Mouse (Mus musculus) liver, embryonic 14.5 days (tissue): ENCODE measurements around the gene Iqcf5. TPM values are rescaled to one million over a fixed set of nuclear protein-coding genes. Genes with fewer than 3 reads are reported as not detected.

Source experiments
- ATAC-seq: fragments of 200-750 bp; cut with Nextera tagmentation; 2 replicates; pipeline ENCODE4 v1.8.0; 2017; ENCODE audit warnings: moderate number of reproducible peaks, mild to moderate bottlenecking, moderate library complexity; ENCODE audit not compliant: insufficient read depth
- DNase-seq, 3 experiments: peaks; one replicate each; pipeline ENCODE4 v3.0.0-alpha.2; 2012 to 2013; ENCODE audit warnings: low read depth in 3 of 3, low spot score in 3 of 3
- H3K27ac ChIP-seq: fragments of 300-500 bp; sonication (generic); 2 replicates; pipeline ENCODE4 v1.5.1; 2014; ENCODE audit warnings: moderate library complexity, mild to moderate bottlenecking, control low read depth, inconsistent platforms
- H3K27me3 ChIP-seq: fragments of 300-500 bp; sonication (generic); 2 replicates; pipeline ENCODE4 v1.6.1; 2014; ENCODE audit warnings: mild to moderate bottlenecking, low read length, moderate library complexity; ENCODE audit not compliant: control insufficient read depth, insufficient read depth
- H3K36me3 ChIP-seq: fragments of 300-500 bp; sonication (generic); replicated peaks from 2 replicates; pipeline ENCODE4 v1.6.1; 2014; ENCODE audit warnings: low read depth; ENCODE audit not compliant: control insufficient read depth, insufficient read depth
- H3K4me1 ChIP-seq, 2 experiments: fragments of 200-500 bp in 1 of 2; fragments of 300-500 bp in 1 of 2; sonication (generic) in 1 of 2; replicated peaks; 2 replicates each; pipeline ENCODE4 v1.6.1; 2012 to 2014; ENCODE audit warnings: antibody characterized with exemption in 1 of 2, inconsistent platforms in 1 of 2, low read length in 1 of 2; ENCODE audit not compliant: control insufficient read depth in 2 of 2, insufficient read depth in 2 of 2
- H3K4me2 ChIP-seq: fragments of 300-500 bp; sonication (generic); 2 replicates; pipeline ENCODE4 v1.6.1; 2014; ENCODE audit warnings: low read depth, mild to moderate bottlenecking, control low read depth, moderate library complexity
- H3K4me3 ChIP-seq, 2 experiments: fragments of 200-500 bp in 1 of 2; fragments of 300-500 bp in 1 of 2; sonication (generic) in 1 of 2; 2 replicates each; pipeline ENCODE4 v1.5.1; 2012 to 2014; ENCODE audit warnings: low read depth in 2 of 2, low read length in 2 of 2, mild to moderate bottlenecking in 2 of 2, control low read depth in 1 of 2, inconsistent platforms in 1 of 2, moderate library complexity in 1 of 2; ENCODE audit not compliant: insufficient read depth in 1 of 2
- H3K9ac ChIP-seq: fragments of 300-500 bp; sonication (generic); replicated peaks from 2 replicates; pipeline ENCODE4 v1.6.1; 2014; ENCODE audit warnings: mild to moderate bottlenecking, control low read depth, moderate library complexity
- H3K9me3 ChIP-seq: fragments of 300-500 bp; sonication (generic); 2 replicates; pipeline ENCODE4 v1.6.1; 2016; ENCODE audit warnings: low read length, mixed read lengths; ENCODE audit not compliant: control insufficient read depth
- CTCF ChIP-seq: IDR thresholded peaks from 2 replicates; pipeline ENCODE4 v1.5.1; 2016; ENCODE audit warnings: antibody characterized with exemption, low read depth, control low read depth
- EP300 ChIP-seq: IDR thresholded peaks from 2 replicates; pipeline ENCODE4 v1.6.1; 2016; ENCODE audit warnings: antibody characterized with exemption, low read depth
- WGBS: fragments of 180-500 bp; shearing (Covaris S2); extraction: QIAGEN DNeasy Blood & Tissue Kit; methylation state at CpG from one replicate; pipeline ENCODE4 v1.1.7; 2014; ENCODE audit not compliant: insufficient replicate concordance; 5-methylcytosine and 5-hydroxymethylcytosine counted together
- polyA plus RNA-seq, 2 experiments: library from polyadenylated mRNA; depleted of rRNA in 1 of 2; stranded (reverse) in 1 of 2; unstranded in 1 of 2; fragments of >200 nt; fragmentation: Nextera tagmentation in 1 of 2; extraction: Ambion mirVana in 1 of 2; gene quantifications; 2 replicates each; pipeline versions ENCODE4 v1.2.1 to v1.2.3; 2012 to 2014

Gene Iqcf5
- polyA plus RNA-seq, 2 experiments = not detected

DNA sequence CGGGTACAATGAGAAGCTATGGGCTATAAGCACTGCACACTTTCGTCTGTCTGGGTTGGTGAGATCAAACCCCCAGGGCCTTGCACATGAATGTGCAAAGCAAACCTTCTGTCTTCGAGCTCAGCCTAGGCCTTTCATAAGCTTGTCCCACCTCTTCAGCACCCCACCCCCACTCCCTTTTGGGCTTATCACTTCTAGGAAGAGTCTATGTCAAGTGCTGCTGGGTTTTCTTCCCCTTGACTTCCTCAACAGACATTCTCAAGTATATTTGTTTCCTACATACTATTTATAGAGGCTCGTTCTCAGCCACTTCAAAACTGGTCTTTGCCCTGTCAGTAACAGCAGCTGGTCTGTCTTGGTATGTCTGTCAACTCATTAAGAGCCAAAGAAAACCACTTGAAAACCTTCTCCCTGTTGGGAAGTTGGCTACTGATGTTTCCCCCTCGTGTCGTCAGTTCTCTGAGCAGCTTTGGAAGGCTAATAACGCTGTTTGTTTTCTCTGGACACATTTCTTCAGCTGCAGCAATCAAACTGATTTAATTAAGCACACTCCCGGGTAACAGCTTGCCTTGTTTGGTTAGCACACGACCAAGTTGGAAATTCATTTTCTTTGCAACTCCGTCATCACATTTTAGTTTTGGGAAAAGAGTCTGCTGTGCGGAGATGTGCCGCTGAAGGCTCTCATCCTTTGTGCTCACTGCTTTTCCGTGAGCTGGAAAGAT lies 1.5 kb upstream of the Iqcf5 start:
- Histone ChIP-seq H3K9me3 (no peaks in the 10 kb centered on the region), H3K4me1 (peaks cover 0 to 5% of the 10 kb centered on the region in 2 experiments; a peak in 1 of 4 replicates), H3K27me3 (no peaks in the 10 kb centered on the region), H3K36me3 (no peaks in the 10 kb centered on the region), H3K4me2 (no peak overlapping the region), H3K4me3 (no peak overlapping the region), H3K27ac (no peak overlapping the region), H3K9ac (no peak overlapping the region)
- ATAC-seq (no peak), DNase-seq (no peak)
- 41% methylated on average over 13 of the region's 13 CpGs for WGBS
- TF ChIP-seq CTCF (no peak), EP300 (no peak)

GRCm38 (mm10) chr9:106513566-106513965 lies 807 bp upstream of the Iqcf5 start:
- Histone ChIP-seq H3K27me3 (no peaks in the 10 kb centered on the region), H3K9ac (no peak overlapping the region), H3K27ac (no peak overlapping the region), H3K4me2 (no peak overlapping the region), H3K4me3 (no peak overlapping the region), H3K4me1 (peaks cover 0 to 5% of the 10 kb centered on the region in 2 experiments; a peak in 1 of 4 replicates), H3K9me3 (no peaks in the 10 kb centered on the region), H3K36me3 (no peaks in the 10 kb centered on the region)
- DNase-seq (no peak), ATAC-seq (no peak)
- TF ChIP-seq CTCF (no peak), EP300 (no peak)
- 62% methylated on average over 6 of the region's 6 CpGs for WGBS

DNA sequence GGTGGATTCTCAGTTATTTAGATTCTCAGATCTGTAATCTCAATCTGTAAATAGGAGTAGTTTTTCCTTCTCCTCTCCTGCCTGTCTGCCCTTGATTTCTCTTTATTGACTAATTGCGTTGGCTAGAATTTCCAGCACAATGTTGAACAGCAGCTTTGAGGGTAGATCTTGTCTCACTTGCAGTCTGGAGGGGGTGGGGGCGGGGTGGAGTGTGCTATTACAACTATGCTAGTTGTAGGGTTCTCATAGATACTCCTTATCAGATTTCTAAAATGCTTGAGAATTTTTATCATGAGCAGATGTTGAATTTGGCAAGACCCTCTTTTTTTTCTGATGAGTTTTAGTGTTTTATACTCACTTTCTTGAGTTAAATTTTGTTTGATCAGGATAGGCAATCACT lies 5.1 kb downstream of the Iqcf5 start:
- H3K4me2 ChIP-seq = no peak overlapping the region
- H3K27ac ChIP-seq = no peak overlapping the region
- H3K36me3 ChIP-seq = no peaks in the 10 kb centered on the region
- no peak overlapping the region for H3K9ac ChIP-seq
- no peaks in the 10 kb centered on the region for H3K27me3 ChIP-seq
- H3K4me3 ChIP-seq = no peak overlapping the region
- H3K9me3 ChIP-seq = no peaks in the 10 kb centered on the region
- H3K4me1 ChIP-seq = peaks cover 0 to 5% of the 10 kb centered on the region in 2 experiments; a peak in 2 of 4 replicates
- WGBS = 40% methylated on average over 2 of the region's 2 CpGs
- ATAC-seq = no peak
- no peak for TF ChIP-seq CTCF
- no peak for DNase-seq

GRCm38 (mm10) chr9:106519909-106520308 lies 5.5 kb downstream of the Iqcf5 start:
- H3K9me3 ChIP-seq = no peaks in the 10 kb centered on the region
- no peak for ATAC-seq
- no peak overlapping the region for H3K27ac ChIP-seq
- no peak overlapping the region for H3K9ac ChIP-seq
- DNase-seq = peak in 1 of 3 experiments; percentile 9
- H3K4me1 ChIP-seq = peaks cover 0 to 6% of the 10 kb centered on the region in 2 experiments; a peak in 2 of 4 replicates
- no peak for TF ChIP-seq CTCF
- no peak for TF ChIP-seq EP300
- H3K4me2 ChIP-seq = no peak overlapping the region
- WGBS = 51% methylated on average over 8 of the region's 8 CpGs
- no peaks in the 10 kb centered on the region for H3K36me3 ChIP-seq
- H3K4me3 ChIP-seq = no peak overlapping the region
- no peaks in the 10 kb centered on the region for H3K27me3 ChIP-seq

GRCm38 (mm10) chr9:106531833-106532232 lies 17.5 kb downstream of the Iqcf5 start:
- Histone ChIP-seq H3K4me2 (no peak overlapping the region), H3K27ac (no peak overlapping the region), H3K9ac (no peak overlapping the region), H3K9me3 (no peaks in the 10 kb centered on the region), H3K36me3 (no peaks in the 10 kb centered on the region), H3K27me3 (no peaks in the 10 kb centered on the region), H3K4me3 (no peak overlapping the region), H3K4me1 (no peaks in the 10 kb centered on the region)
- TF ChIP-seq EP300 (no peak), CTCF (peak; percentile 91)
- 13% methylated on average over 3 of the region's 3 CpGs for WGBS
- no peak for ATAC-seq
- DNase-seq = peak; percentile 5 to 22 (median 7)
